Mouse (Mus musculus): ENCODE data around the gene Eipr1.
"Not testable (repeated sequence)": the region's sequence is repeated elsewhere in the genome, so short reads cannot be mapped to it uniquely, and the experiment has no call there.

Gene Eipr1

GRCm38 (mm10) chr12:28898307-28898706 lies 146.7 kb downstream of the Eipr1 start:
- no peak for DNase-seq

GRCm38 (mm10) chr12:28899696-28900095 lies 148.1 kb downstream of the Eipr1 start:
- no peak for DNase-seq

- DNase-seq = no peak
Observed at GRCm38 (mm10) chr12:28900341-28900740, 148.7 kb downstream of the Eipr1 start.

GRCm38 (mm10) chr12:28902132-28902531 lies 150.5 kb downstream of the Eipr1 start:
- DNase-seq = no peak

GRCm38 (mm10) chr12:28903082-28903481 lies 151.5 kb downstream of the Eipr1 start:
- DNase-seq = no peak

- no peak for DNase-seq
Observed at GRCm38 (mm10) chr12:28905486-28905885, 153.9 kb downstream of the Eipr1 start.

- DNase-seq = no peak
Observed at GRCm38 (mm10) chr12:28906016-28906415, 154.4 kb downstream of the Eipr1 start.

GRCm38 (mm10) chr12:28906809-28907297 lies 155.2 kb downstream of the Eipr1 start:
- DNase-seq = no peak

GRCm38 (mm10) chr12:28907814-28908213 lies 156.2 kb downstream of the Eipr1 start:
- no peak for DNase-seq

GRCm38 (mm10) chr12:28909851-28910250 lies 158.2 kb downstream of the Eipr1 start:
- DNase-seq = no peak

- DNase-seq = no peak
Observed at GRCm38 (mm10) chr12:28910568-28910967, 159.0 kb downstream of the Eipr1 start.

GRCm38 (mm10) chr12:28912351-28912936 lies 160.8 kb downstream of the Eipr1 start:
- no peak for DNase-seq

GRCm38 (mm10) chr12:28913099-28913498 lies 161.5 kb downstream of the Eipr1 start:
- no peak for DNase-seq

GRCm38 (mm10) chr12:28914056-28914455 lies 162.5 kb downstream of the Eipr1 start:
- DNase-seq = not testable (repeated sequence)
